Mouse (Mus musculus): Measurements from ENCODE around the gene Neurod1. TPM values are rescaled to one million over a fixed set of nuclear protein-coding genes. Genes with fewer than 3 reads are reported as not detected.

Neurod1 gene
- polyA plus RNA-seq, 1 experiment: not detected

GRCm38 (mm10) chr2:79449371-79449770, 7.2 kb downstream of the Neurod1 start:
- no peak overlapping the region for H3K27ac ChIP-seq (ENCODE audit: insufficient read depth, low read depth, low read length)
- WGBS: 79% methylated on average over 4 of the region's 4 CpGs
- TF ChIP-seq POLR2A (IDR thresholded peaks at IDR 0.05; ENCODE audit: insufficient read depth, low read depth, low read length): no peak

GRCm38 (mm10) chr2:79447198-79447597, 9.4 kb downstream of the Neurod1 start:
- TF ChIP-seq POLR2A (IDR thresholded peaks at IDR 0.05; ENCODE audit: insufficient read depth, low read depth, low read length) (no peak), CTCF (IDR thresholded peaks at IDR 0.05; ENCODE audit: insufficient read depth, low read depth, low read length) (no peak)
- Histone ChIP-seq H3K27ac (ENCODE audit: insufficient read depth, low read depth, low read length) (no peak overlapping the region), H3K4me1 (ENCODE audit: control insufficient read depth, insufficient read depth, low read length) (no peaks in the 10 kb centered on the region), H3K4me3 (ENCODE audit: insufficient read depth, low read depth, low read length) (no peak overlapping the region)
- WGBS: 91% methylated on average over 1 of the region's 1 CpGs

More at GRCm38 (mm10) chr2:79449371-79449770, 7.2 kb downstream of the Neurod1 start:
- H3K4me1 ChIP-seq (ENCODE audit: control insufficient read depth, insufficient read depth, low read length): peaks cover 6% of the 10 kb centered on the region; the same call in 1 of the 2 replicates
- no peak overlapping the region for H3K4me3 ChIP-seq (ENCODE audit: insufficient read depth, low read depth, low read length)

- no peaks in the 10 kb centered on the region for H3K4me1 ChIP-seq (ENCODE audit: control insufficient read depth, insufficient read depth, low read length)
- H3K27ac ChIP-seq (ENCODE audit: insufficient read depth, low read depth, low read length): no peak overlapping the region
- TF ChIP-seq CTCF (IDR thresholded peaks at IDR 0.05; ENCODE audit: insufficient read depth, low read depth, low read length) (no peak), POLR2A (IDR thresholded peaks at IDR 0.05; ENCODE audit: insufficient read depth, low read depth, low read length) (no peak)
- no peak overlapping the region for H3K4me3 ChIP-seq (ENCODE audit: insufficient read depth, low read depth, low read length)
- WGBS: 88% methylated on average over 3 of the region's 3 CpGs
These were observed 12.5 kb downstream of the Neurod1 start for GRCm38 (mm10) chr2:79443861-79444620.

GRCm38 (mm10) chr2:79443401-79443800, 13.2 kb downstream of the Neurod1 start:
- WGBS: 98% methylated on average over 2 of the region's 2 CpGs
- no peak for TF ChIP-seq CTCF (IDR thresholded peaks at IDR 0.05; ENCODE audit: insufficient read depth, low read depth, low read length)
- TF ChIP-seq POLR2A (IDR thresholded peaks at IDR 0.05; ENCODE audit: insufficient read depth, low read depth, low read length): no peak
- Histone ChIP-seq H3K4me1 (ENCODE audit: control insufficient read depth, insufficient read depth, low read length) (no peaks in the 10 kb centered on the region), H3K4me3 (ENCODE audit: insufficient read depth, low read depth, low read length) (no peak overlapping the region), H3K27ac (ENCODE audit: insufficient read depth, low read depth, low read length) (no peak overlapping the region)

- WGBS: 84% methylated on average over 6 of the region's 6 CpGs
- TF ChIP-seq POLR2A (IDR thresholded peaks at IDR 0.05; ENCODE audit: insufficient read depth, low read depth, low read length) (no peak), CTCF (IDR thresholded peaks at IDR 0.05; ENCODE audit: insufficient read depth, low read depth, low read length) (no peak)
- Histone ChIP-seq H3K4me3 (ENCODE audit: insufficient read depth, low read depth, low read length) (no peak overlapping the region), H3K27ac (ENCODE audit: insufficient read depth, low read depth, low read length) (no peak overlapping the region), H3K4me1 (ENCODE audit: control insufficient read depth, insufficient read depth, low read length) (no peaks in the 10 kb centered on the region)
These were observed 13.6 kb downstream of the Neurod1 start for GRCm38 (mm10) chr2:79442906-79443305.

DNA sequence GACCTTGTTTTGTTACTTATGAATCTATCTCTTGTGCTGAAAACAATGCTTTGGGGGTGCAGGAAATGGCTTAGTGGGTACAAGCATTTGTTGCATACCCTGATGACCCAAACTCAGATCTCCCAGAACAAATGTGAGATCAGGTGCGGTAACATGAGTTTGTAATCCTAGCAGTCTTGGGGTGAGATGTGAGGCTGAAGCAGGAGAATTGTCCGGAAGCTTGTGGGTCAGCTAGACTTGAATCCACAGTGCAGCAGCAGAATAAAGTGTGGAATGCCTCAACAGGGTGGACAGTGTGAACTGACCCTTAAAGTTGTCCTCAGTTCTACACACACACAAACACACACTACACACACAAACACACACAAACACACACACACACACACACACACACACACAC, 14.3 kb downstream of the Neurod1 start:
- no peaks in the 10 kb centered on the region for H3K4me1 ChIP-seq (ENCODE audit: control insufficient read depth, insufficient read depth, low read length)
- 96% methylated on average over 2 of the region's 2 CpGs for WGBS
- H3K4me3 ChIP-seq (ENCODE audit: insufficient read depth, low read depth, low read length): no peak overlapping the region
- TF ChIP-seq POLR2A (IDR thresholded peaks at IDR 0.05; ENCODE audit: insufficient read depth, low read depth, low read length): no peak
- TF ChIP-seq CTCF (IDR thresholded peaks at IDR 0.05; ENCODE audit: insufficient read depth, low read depth, low read length): no peak
- no peak overlapping the region for H3K27ac ChIP-seq (ENCODE audit: insufficient read depth, low read depth, low read length)

- TF ChIP-seq POLR2A (IDR thresholded peaks at IDR 0.05; ENCODE audit: insufficient read depth, low read depth, low read length) (no peak), CTCF (IDR thresholded peaks at IDR 0.05; ENCODE audit: insufficient read depth, low read depth, low read length) (no peak)
- Histone ChIP-seq H3K4me3 (ENCODE audit: insufficient read depth, low read depth, low read length) (no peak overlapping the region), H3K4me1 (ENCODE audit: control insufficient read depth, insufficient read depth, low read length) (peaks cover 6% of the 10 kb centered on the region; the same call in 1 of the 2 replicates), H3K27ac (ENCODE audit: insufficient read depth, low read depth, low read length) (no peak overlapping the region)
These were observed 26.5 kb downstream of the Neurod1 start for GRCm38 (mm10) chr2:79430061-79430460.

GRCm38 (mm10) chr2:79429650-79430049, 26.9 kb downstream of the Neurod1 start:
- WGBS: 23% methylated on average over 6 of the region's 6 CpGs
- no peak overlapping the region for H3K27ac ChIP-seq (ENCODE audit: insufficient read depth, low read depth, low read length)

GRCm38 (mm10) chr2:79429108-79429507, 27.4 kb downstream of the Neurod1 start:
- TF ChIP-seq POLR2A (IDR thresholded peaks at IDR 0.05; ENCODE audit: insufficient read depth, low read depth, low read length) (no peak), CTCF (IDR thresholded peaks at IDR 0.05; ENCODE audit: insufficient read depth, low read depth, low read length) (no peak)
- H3K4me3 ChIP-seq (ENCODE audit: insufficient read depth, low read depth, low read length): no peak overlapping the region
- H3K4me1 ChIP-seq (ENCODE audit: control insufficient read depth, insufficient read depth, low read length): peaks cover 6% of the 10 kb centered on the region; the same call in 1 of the 2 replicates
- H3K27ac ChIP-seq (ENCODE audit: insufficient read depth, low read depth, low read length): no peak overlapping the region
- WGBS: 30% methylated on average over 7 of the region's 7 CpGs

More at GRCm38 (mm10) chr2:79429650-79430049, 26.9 kb downstream of the Neurod1 start:
- no peak for TF ChIP-seq CTCF (IDR thresholded peaks at IDR 0.05; ENCODE audit: insufficient read depth, low read depth, low read length)
- no peak for TF ChIP-seq POLR2A (IDR thresholded peaks at IDR 0.05; ENCODE audit: insufficient read depth, low read depth, low read length)
- Histone ChIP-seq H3K4me1 (ENCODE audit: control insufficient read depth, insufficient read depth, low read length) (peaks cover 6% of the 10 kb centered on the region; the same call in 1 of the 2 replicates), H3K4me3 (ENCODE audit: insufficient read depth, low read depth, low read length) (no peak overlapping the region)

Measured in olfactory bulb, adult 2 months (tissue).